Mouse (Mus musculus) testis, adult 2 months (tissue): ENCODE results near the gene Vash2.

Source experiments
- CTCF ChIP-seq: fragments of 200-500 bp; IDR thresholded peaks from 2 replicates; pipeline ENCODE4 v1.5.1; 2012; ENCODE audit warnings: low read depth, mild to moderate bottlenecking, inconsistent platforms, low read length, moderate library complexity; ENCODE audit not compliant: control insufficient read depth, insufficient read depth, insufficient replicate concordance
- POLR2A ChIP-seq: fragments of 200-500 bp; IDR thresholded peaks from 2 replicates; pipeline ENCODE4 v1.6.1; 2012; ENCODE audit warnings: low read depth, mild to moderate bottlenecking, inconsistent platforms, low read length, moderate library complexity; ENCODE audit not compliant: control insufficient read depth

- no peak for TF ChIP-seq POLR2A
- TF ChIP-seq CTCF = no peak
Measured at GRCm38 (mm10) chr1:190981412-190981811, 2.3 kb upstream of the Vash2 start.
